Mouse (Mus musculus) ES-CJ7 (cell line): Measurements from ENCODE around the gene Sult2a5.

Experiments
- DNase-seq: peaks from one replicate; pipeline ENCODE4 v3.0.0; 2011; ENCODE audit warnings: low read depth, low spot score

Gene Sult2a5

GRCm38 (mm10) chr7:13623667-13624066 is at the start of gene Sult2a5:
Gene Sult2a5, plus strand, starts transcription at chr7:13623967.
- DNase-seq, result no peak
